Mouse (Mus musculus) ovary, postnatal 10 days (tissue): ENCODE measurements at regions not wholly inside any gene's neighbourhood (a gene's known extent, or its start where the extent isn't known, plus 50 kb on each side); places are given as distances from the start of the nearest gene placed in this dataset.
"Not testable (repeated sequence)": the region's sequence is repeated elsewhere in the genome, so short reads cannot be mapped to it uniquely, and the experiment has no call there.

Experiments used
- DNase-seq: peaks from one replicate; pipeline ENCODE4 v3.0.0; 2022; ENCODE audit warnings: low spot score

DNA sequence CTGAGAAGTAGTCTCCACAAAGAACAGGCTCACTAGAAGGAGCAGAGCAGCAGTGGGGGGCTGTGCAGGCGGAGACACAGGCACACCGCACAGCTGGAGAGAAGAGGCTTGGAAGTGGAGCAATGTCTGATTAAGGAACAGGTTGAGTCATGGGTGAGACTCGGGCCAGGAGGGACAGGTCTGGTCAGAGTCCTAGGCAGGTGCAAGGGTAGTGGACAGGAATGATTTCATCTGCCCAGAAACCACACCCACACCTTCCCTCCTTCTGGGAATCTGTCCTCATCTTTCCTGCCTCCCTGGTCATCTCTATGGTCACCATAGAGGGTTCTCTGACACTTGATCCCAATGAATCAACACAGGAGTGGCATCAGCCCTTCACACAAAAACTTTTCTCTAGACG, 983.8 kb downstream of the 4930447A16Rik start:
- DNase-seq = no peak

DNA sequence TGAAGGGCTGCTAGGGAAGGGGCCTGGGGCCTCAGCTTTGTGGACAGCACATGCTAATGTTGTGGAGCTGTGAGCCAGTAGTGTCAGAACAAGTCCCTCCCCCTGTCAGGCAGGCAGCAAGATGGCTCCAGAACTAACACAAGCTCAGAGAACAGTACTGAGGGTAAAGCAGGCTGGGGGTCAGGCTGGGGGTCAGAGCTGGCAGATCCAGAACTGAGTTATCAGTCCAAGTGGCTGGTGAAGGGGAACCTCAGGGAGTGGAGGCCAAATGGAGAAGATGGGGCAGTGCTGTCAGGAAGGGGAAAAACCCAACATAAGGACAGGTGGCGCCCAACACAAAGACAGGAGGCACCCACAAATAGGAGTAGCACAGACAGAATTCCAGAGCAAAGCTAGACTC, 985.1 kb downstream of the 4930447A16Rik start:
- DNase-seq = no peak

DNA sequence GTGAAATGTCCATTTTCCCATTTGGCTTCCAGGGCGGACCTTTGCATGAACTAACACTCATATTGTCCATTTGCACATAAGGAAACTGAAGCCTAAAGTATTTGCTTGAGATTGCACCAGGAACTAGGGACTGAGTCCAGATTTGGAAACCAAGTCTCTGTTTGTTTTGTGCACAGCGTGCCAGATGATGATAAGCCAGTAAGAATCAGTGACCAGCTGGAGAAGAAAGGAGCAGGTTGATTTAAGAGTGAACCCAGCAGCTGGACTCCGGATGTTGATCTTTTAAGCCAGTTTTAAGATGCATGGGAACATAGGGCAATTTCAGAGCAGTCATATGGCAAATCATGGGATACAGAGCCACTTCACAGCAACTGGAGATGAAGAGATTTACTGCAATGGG, 987.1 kb downstream of the 4930447A16Rik start:
- DNase-seq = no peak

DNA sequence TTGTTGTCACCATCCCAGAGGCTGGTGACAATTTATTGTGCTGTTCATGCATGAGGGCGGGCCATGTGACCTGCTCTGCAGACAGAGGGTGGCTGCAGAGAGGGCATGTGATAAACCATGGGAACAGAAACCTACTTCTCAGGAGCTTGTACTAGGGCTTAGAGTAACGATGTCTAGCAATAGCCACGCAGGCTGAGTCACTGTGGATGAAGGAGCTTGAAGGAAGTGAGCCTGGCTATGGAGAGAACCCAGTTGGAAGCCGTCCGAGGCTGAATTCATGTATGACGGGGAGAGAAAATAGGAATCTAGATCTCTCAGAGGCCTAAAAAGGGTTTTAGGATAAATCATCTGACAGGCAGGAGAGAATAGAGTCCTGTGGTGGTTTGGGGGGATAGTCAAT, 988.0 kb downstream of the 4930447A16Rik start:
- no peak for DNase-seq

DNA sequence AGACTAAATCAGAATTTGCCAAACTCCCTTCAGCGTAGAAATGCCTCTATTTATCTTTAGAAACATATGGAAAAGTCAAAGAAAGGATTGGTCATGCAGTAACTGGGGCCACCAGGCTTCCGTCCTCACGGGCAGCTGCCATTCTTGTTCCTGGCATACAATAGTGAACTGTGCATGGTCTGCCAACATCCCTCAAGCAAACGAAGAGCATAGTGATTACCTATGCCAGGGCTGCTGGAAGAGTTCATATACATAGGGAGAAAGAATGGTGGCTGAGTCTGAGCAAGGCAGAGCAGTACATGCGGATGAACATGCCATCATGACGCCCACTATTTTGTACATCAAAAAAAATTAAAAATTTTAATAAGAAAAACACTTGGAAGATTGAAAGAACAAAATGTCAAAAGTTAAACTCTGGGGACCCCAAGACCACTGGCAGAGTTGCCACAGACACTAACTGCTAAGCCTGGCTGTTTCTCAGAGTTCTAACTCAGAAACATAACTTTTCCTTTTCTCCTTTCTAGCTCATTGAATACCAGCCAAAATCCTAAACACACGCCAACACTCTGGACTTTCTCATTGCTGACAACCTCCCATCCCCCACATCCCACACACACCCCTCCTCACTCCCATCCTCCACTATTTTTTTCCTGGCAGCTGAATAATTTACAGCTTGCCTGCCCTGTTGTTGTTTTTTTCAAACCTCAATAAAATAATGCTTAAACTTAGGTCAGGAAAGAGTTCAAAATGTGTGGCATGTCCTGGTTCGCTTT, 989.1 kb downstream of the 4930447A16Rik start:
- no peak for DNase-seq

DNA sequence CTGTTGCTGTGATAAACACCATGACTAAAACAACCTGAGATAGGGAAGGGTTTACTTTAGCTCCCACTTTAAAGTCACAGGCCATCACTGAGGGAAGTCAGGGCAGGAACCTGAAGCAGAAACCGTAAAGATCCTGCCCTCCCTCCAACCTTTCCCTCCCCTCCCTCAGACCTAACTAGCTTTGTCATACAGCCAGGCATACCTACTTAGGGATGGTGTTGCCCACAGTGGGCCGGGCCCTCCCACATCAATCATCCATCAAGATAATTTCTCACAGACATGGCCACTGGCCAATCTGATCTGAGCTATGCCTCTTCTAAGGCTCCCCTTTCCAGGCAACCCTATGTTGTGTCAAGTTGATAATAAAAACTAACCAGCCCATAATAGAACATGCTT, 989.7 kb downstream of the 4930447A16Rik start:
- DNase-seq = no peak

DNA sequence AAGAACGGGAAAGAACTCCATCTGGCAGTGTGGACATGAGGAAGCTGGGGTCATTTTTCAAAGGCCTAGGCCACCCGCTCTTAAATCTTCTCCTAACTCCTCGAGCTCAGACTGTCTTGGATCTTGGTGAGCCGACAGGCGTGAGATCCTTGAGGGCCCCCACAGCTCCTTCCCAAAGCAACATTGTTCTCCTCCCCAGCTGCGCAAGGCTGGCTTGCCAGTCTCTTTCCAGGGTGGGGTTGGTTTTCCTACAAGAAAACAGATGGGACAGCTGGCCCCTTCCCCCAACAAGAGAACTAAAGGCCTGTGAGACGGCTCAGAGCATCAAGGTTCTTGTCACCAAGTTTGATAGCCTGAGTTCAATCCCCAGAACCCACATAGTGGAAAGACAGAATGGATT, 994.3 kb downstream of the 4930447A16Rik start:
- DNase-seq = no peak

DNA sequence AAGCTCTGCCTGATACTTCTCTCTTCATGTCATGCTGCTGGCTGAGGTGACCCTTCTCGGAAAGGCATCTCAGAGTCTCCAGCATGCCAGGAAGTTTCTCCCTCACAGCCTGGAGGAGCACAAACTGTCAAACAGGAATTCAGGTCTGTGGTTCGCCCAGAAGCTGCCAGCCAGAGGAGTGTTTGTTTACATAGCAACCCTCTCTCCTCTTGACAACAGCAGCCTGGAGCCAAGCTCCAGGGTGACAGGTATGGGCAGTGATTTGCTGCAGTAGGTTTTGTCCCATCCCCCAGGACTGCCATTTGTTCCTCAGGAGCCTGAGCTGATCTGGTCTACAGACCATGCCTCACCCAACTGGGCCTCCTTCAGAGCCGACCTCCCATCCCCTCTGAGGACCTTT, 995.4 kb downstream of the 4930447A16Rik start:
- DNase-seq = no peak

DNA sequence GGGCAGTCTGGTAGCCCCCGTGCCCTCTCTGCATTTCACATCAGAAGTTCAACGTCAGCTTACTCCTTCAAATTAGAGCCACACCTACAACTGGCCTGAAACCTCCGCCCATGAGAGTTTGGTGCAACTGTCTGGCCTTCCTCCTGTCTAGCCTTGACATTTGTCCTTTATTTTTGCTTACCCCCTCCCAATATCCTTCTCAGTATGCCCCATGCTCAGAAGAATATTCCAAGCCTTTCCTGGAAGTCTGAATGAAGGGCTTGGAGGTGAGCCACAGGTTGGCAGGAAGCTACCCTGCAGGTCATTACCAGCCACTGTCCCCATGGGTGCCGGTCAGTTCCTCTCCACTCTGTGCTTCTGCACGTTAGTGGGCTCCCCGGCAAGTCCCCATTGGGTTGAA, 997.4 kb downstream of the 4930447A16Rik start:
- DNase-seq = no peak

DNA sequence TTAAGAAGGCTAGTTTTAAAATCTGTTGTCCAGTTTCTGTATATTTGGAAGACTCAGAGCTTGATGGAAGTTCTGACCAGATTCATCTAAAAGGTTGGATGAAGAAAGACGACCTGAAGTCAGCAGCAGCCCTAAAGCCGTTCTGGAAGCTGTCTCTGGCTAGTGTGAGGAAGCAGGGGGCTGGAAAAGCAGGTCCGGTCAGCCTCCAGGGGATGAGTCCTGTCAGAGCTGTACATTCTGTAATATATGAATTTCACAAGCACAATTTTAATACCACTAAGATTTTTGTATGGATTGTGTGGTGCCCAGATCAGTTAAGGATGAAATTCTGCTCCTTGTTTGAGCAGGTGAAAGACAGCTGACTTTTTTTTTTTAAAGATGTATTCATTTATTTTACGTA, 1000.2 kb downstream of the 4930447A16Rik start:
- DNase-seq = no peak

DNA sequence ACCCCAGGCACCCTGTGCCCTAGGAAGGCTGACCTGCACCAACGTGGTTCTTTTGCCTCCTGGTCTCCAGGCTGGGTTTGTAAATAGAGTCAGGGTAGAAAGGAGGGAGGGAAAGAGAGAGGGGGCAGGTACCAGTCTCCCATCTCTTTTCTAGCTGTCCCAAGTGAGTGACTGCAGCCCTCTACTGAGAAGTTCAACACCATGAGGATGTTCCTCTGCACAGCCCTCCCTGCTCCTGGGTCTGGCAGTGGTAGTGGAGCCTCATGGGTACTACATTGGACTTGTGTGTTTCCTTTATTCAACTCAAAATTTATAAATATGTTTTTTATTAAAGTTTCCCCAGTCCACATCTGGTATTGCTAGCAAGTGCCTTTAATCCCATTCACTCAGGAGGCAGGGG, 1002.6 kb downstream of the 4930447A16Rik start:
- no peak for DNase-seq

DNA sequence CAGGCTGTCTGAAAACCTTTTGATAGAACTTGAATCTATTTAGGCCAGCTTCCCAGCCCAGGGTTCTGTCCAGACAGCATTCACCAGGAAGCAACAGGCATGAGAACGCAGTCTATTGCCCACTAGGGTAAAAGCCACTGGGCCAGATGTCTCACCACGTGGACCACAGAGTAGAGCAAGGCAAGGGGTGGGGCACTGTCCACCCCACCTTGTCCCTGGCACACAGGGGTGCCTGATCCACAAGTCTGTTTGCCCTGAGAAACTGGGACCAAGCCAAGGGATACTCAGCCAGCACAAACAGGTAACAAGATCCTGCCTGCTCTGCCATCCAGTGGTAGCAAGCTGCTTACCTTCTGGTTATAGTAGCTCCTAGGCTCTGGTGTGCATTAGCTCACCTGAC, 1006.3 kb downstream of the 4930447A16Rik start:
- no peak for DNase-seq

DNA sequence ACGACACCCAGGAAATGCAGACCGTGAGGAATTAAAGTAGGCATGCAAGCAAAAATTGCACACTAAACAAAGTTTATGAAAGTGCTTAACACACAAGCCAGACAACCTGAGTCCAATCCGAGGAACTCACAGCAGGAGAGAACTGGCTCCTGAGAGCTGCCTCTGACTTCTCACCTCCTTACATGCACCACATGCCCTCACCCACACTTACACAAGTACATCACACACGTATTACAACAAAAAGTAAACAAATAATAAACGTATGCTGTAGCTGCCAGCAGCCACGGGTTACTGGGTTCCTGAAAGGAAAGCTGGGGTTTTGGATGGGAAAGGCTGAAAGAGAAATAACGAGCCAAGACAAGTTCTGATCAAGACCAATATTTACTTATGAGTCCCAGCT, 1008.0 kb downstream of the 4930447A16Rik start:
- DNase-seq = no peak

DNA sequence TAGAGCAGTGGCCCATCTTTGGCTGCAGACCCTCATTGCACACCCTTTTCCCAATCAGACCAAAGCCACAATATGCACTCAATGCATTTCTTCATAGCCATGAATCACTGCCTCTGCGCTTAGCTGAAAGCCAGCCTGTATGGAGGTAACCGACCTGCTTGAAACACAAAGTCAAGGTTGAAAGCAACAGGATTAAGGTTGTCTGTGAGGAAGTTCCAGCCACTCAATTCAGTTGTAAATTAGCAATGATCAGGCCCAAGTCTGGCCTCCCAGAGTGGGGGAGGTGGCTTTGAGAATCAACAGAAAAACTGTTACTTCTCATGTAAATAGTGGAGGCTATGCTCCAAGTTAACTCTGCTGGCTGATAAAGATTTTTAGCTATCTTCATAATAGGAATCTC, 1008.9 kb downstream of the 4930447A16Rik start:
- DNase-seq = not testable (repeated sequence)
